In genomic region chr16:10441761-10442160, GRCm38 (mm10) we compare ENCODE assay signal across 36 mouse cellular contexts. TPM values are rescaled to one million over a fixed set of nuclear protein-coding genes. Genes with fewer than 3 reads are reported as not detected.
"Had no signal": no experiment of that assay in that cellular context is flagged by ENCODE, and none has a peak within 500 bp of the region (broad histone marks: within the 10 kb centered on the region; RNA-seq: fewer than 3 reads in every experiment).

No protein-coding gene starts in this region.

- H3K4me3 ChIP-seq: heart, embryonic 10.5 days; heart, embryonic 12.5 days; heart, embryonic 13.5 days; heart, embryonic 15.5 days; hindbrain, embryonic 10.5 days; hindbrain, embryonic 12.5 days; hindbrain, embryonic 13.5 days; hindbrain, embryonic 15.5 days; intestine, embryonic 15.5 days; kidney, embryonic 15.5 days; layer of hippocampus, adult 2 months had no signal

- H3K27me3 ChIP-seq: heart, embryonic 12.5 days; heart, embryonic 13.5 days; heart, embryonic 15.5 days; hindbrain, embryonic 12.5 days; hindbrain, embryonic 13.5 days; hindbrain, embryonic 15.5 days; intestine, embryonic 15.5 days; kidney, embryonic 15.5 days had no signal

- DNase-seq: heart, postnatal 10 days; heart, postnatal 14 days; heart, postnatal 36 days; heart, postnatal 4 days; kidney, adult 11 months; kidney, adult 18-20 months; kidney, adult 2 months; kidney, adult 8-10 months; kidney, adult 9 months; kidney, postnatal 10 days; kidney, postnatal 14 days; kidney, postnatal 25 days; kidney, postnatal 36 days; kidney, postnatal 4 days; layer of hippocampus, adult 9-11 months; layer of hippocampus, postnatal 36 days had no signal

- H3K36me3 ChIP-seq: heart, embryonic 12.5 days; heart, embryonic 13.5 days; heart, embryonic 15.5 days; hindbrain, embryonic 12.5 days; intestine, embryonic 15.5 days; kidney, embryonic 15.5 days had no signal

- H3K4me2 ChIP-seq: heart, embryonic 11.5 days; heart, embryonic 12.5 days; heart, embryonic 13.5 days; heart, embryonic 15.5 days; hindbrain, embryonic 12.5 days; hindbrain, embryonic 13.5 days; hindbrain, embryonic 14.5 days; hindbrain, embryonic 15.5 days; intestine, embryonic 15.5 days; kidney, embryonic 15.5 days had no signal

- H3K27ac ChIP-seq: heart, embryonic 10.5 days; heart, embryonic 13.5 days; heart, embryonic 15.5 days; hindbrain, embryonic 10.5 days; hindbrain, embryonic 12.5 days; hindbrain, embryonic 13.5 days; hindbrain, embryonic 14.5 days; hindbrain, embryonic 15.5 days; hindbrain, postnatal 0 days; intestine, embryonic 15.5 days; kidney, embryonic 15.5 days; kidney, postnatal 0 days; layer of hippocampus, adult 2 months had no signal

- H3K9ac ChIP-seq: heart, embryonic 12.5 days; heart, embryonic 13.5 days; heart, embryonic 15.5 days; hindbrain, embryonic 12.5 days; hindbrain, embryonic 13.5 days; hindbrain, embryonic 14.5 days; hindbrain, embryonic 15.5 days; intestine, embryonic 15.5 days; kidney, embryonic 15.5 days had no signal

- H3K9me3 ChIP-seq: heart, embryonic 10.5 days; heart, embryonic 12.5 days; heart, embryonic 13.5 days; heart, embryonic 15.5 days; hindbrain, embryonic 10.5 days; hindbrain, embryonic 12.5 days; hindbrain, embryonic 13.5 days; hindbrain, embryonic 15.5 days; intestine, embryonic 15.5 days; kidney, embryonic 15.5 days had no signal

- ATAC-seq: hindbrain, postnatal 0 days; inflammation-experienced regulatory T-cells, adult 6 months; intestine, embryonic 15.5 days; intestine, embryonic 16.5 days; intestine, postnatal 0 days had no signal

RNA-seq across cellular contexts. Expression of gene Ciita, which starts 38.1 kb away (rescaled TPM):
- total RNA-seq: hindbrain, postnatal 0 days; layer of hippocampus, postnatal 25 days had no signal

RNA-seq across cellular contexts. Expression of gene Tekt5, which starts 46.5 kb away (rescaled TPM):
- total RNA-seq: heart, postnatal 25 days; heart, postnatal 36 days had no signal
- polyA plus RNA-seq: inflammation-experienced regulatory T-cells, adult 6 months had no signal
